Mouse (Mus musculus): Measurements from ENCODE around the gene Pgk1. TPM values are rescaled to one million over a fixed set of nuclear protein-coding genes. Genes with fewer than 3 reads are reported as not detected.

Gene Pgk1
- polyA plus RNA-seq, 1 experiment from 2014 or later, result 482 TPM

Other genes starting within 250 kb of the Pgk1 start
- gene Magt1, start 175.2 kb upstream of the Pgk1 start, polyA plus RNA-seq (2014; fragmentation: Nextera tagmentation; extraction: Ambion mirVana), result 59.5 and 63.6 TPM in 2 replicates
- 440 and 472 TPM in 2 replicates for gene Cox7b, start 171.4 kb upstream of the Pgk1 start, polyA plus RNA-seq (2014; fragmentation: Nextera tagmentation; extraction: Ambion mirVana)
- gene Atp7a, start 159.8 kb upstream of the Pgk1 start, polyA plus RNA-seq (2014; fragmentation: Nextera tagmentation; extraction: Ambion mirVana), result 30.1 and 35.9 TPM in 2 replicates
- 0.77 and 1.2 TPM in 2 replicates for gene Tlr13, start 43.9 kb upstream of the Pgk1 start, polyA plus RNA-seq (2014; fragmentation: Nextera tagmentation; extraction: Ambion mirVana)
- 9.7 and 11.3 TPM in 2 replicates for gene Taf9b, start 34.1 kb downstream of the Pgk1 start, polyA plus RNA-seq (2014; fragmentation: Nextera tagmentation; extraction: Ambion mirVana)
- not detected in 2 replicates for gene Fnd3c2, start 68.3 kb downstream of the Pgk1 start, polyA plus RNA-seq (2014; fragmentation: Nextera tagmentation; extraction: Ambion mirVana)

Measured in intestine, embryonic 14.5 days (tissue).